Mouse (Mus musculus) spleen, adult 2 months (tissue): ENCODE measurements around the gene Ifrd1.

ENCODE experiments used
- CTCF ChIP-seq: fragments of 200-500 bp; IDR thresholded peaks from 2 replicates; pipeline ENCODE4 v1.5.1; 2011; ENCODE audit warnings: mild to moderate bottlenecking, inconsistent platforms; ENCODE audit not compliant: insufficient read depth, insufficient read length, insufficient replicate concordance; ENCODE audit errors: extremely low read depth
- POLR2A ChIP-seq: fragments of 200-500 bp; IDR thresholded peaks from 2 replicates; pipeline ENCODE4 v1.6.1; 2011; ENCODE audit warnings: low read depth, low read length, inconsistent platforms

DNA sequence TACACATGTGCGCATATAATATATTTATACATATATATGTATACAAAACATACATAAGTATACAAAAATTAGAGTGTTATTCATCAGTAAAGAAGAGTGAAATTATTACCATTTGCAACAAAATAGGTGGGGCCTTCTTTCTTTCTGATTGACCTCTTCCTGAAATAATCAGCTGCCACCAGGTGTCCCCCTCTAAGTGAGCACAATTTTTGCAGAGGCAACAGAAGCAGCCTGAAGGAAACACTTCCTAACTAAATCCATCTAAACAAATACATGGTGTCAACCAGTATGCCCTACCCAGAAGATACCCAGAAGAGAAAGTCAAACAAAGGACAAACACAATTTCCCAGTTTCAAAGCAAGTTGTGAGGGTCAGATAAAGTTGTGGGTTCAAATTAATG, 78.6 kb downstream of the Ifrd1 start:
- TF ChIP-seq POLR2A = no peak
- no peak for TF ChIP-seq CTCF
